Mouse (Mus musculus) left cerebral cortex, adult 9 months (tissue): ENCODE measurements around the gene Ror1.

Source experiments
- DNase-seq, 2 experiments: peaks; one replicate each; pipeline ENCODE4 v3.0.0; 2022; ENCODE audit warnings: low spot score in 2 of 2

Ror1 gene

GRCm38 (mm10) chr4:100381760-100382159 is 286.2 kb downstream of the Ror1 start:
- DNase-seq, result no peak

GRCm38 (mm10) chr4:100386272-100386988 is 290.8 kb downstream of the Ror1 start:
- DNase-seq, result no peak

- no peak for DNase-seq
Measured at GRCm38 (mm10) chr4:100390436-100390835, 294.8 kb downstream of the Ror1 start.

GRCm38 (mm10) chr4:100391021-100391420 is 295.4 kb downstream of the Ror1 start:
- no peak for DNase-seq

- DNase-seq, result no peak
Measured at GRCm38 (mm10) chr4:100393374-100394061, 297.9 kb downstream of the Ror1 start.

- no peak for DNase-seq
Measured at GRCm38 (mm10) chr4:100395407-100395806, 299.8 kb downstream of the Ror1 start.

- no peak for DNase-seq
Measured at GRCm38 (mm10) chr4:100398079-100398478, 302.5 kb downstream of the Ror1 start.

GRCm38 (mm10) chr4:100401078-100401477 is 305.5 kb downstream of the Ror1 start:
- no peak for DNase-seq

GRCm38 (mm10) chr4:100401581-100402470 is 306.2 kb downstream of the Ror1 start:
- DNase-seq, result no peak

GRCm38 (mm10) chr4:100407261-100407874 is 311.8 kb downstream of the Ror1 start:
- peak in 1 of 2 experiments; percentile 82 for DNase-seq

- DNase-seq, result no peak
Measured at GRCm38 (mm10) chr4:100409521-100409920, 313.9 kb downstream of the Ror1 start.

GRCm38 (mm10) chr4:100411841-100412539 is 316.4 kb downstream of the Ror1 start:
- no peak for DNase-seq

GRCm38 (mm10) chr4:100422756-100423155 is 327.2 kb downstream of the Ror1 start:
- DNase-seq, result no peak

GRCm38 (mm10) chr4:100426101-100426500 is 330.5 kb downstream of the Ror1 start:
- DNase-seq, result no peak

GRCm38 (mm10) chr4:100429371-100429900 is 333.8 kb downstream of the Ror1 start:
- no peak for DNase-seq

- no peak for DNase-seq
Measured at GRCm38 (mm10) chr4:100435281-100436168, 339.9 kb downstream of the Ror1 start.

- no peak for DNase-seq
Measured at GRCm38 (mm10) chr4:100436169-100436547, 340.6 kb downstream of the Ror1 start.

GRCm38 (mm10) chr4:100446897-100447296 is 351.3 kb downstream of the Ror1 start:
- DNase-seq, result no peak

- no peak for DNase-seq
Measured at GRCm38 (mm10) chr4:100462493-100463120, 367.0 kb downstream of the Ror1 start.
